Mouse (Mus musculus) testis, adult 2 months (tissue): ENCODE data around the gene Tubb2a. TPM values are rescaled to one million over a fixed set of nuclear protein-coding genes. Genes with fewer than 3 reads are reported as not detected.
A peak's percentile ranks its signal among the peaks of the same experiment; 100 is the strongest.

ENCODE experiments used
- H3K27ac ChIP-seq: fragments of 200-500 bp; 2 replicates; pipeline ENCODE4 v1.5.1; 2012; ENCODE audit warnings: low read depth, low read length; ENCODE audit not compliant: control insufficient read depth, insufficient read depth
- H3K27me3 ChIP-seq: fragments of 200-500 bp; 2 replicates; pipeline ENCODE4 v1.6.1; 2012; ENCODE audit warnings: mild to moderate bottlenecking, low read length, moderate library complexity; ENCODE audit not compliant: control insufficient read depth, insufficient read depth
- H3K36me3 ChIP-seq: fragments of 200-500 bp; 2 replicates; pipeline ENCODE4 v1.6.1; 2012; ENCODE audit warnings: mild to moderate bottlenecking, low read length; ENCODE audit not compliant: control insufficient read depth, insufficient read depth
- H3K4me1 ChIP-seq: fragments of 200-500 bp; 2 replicates; pipeline ENCODE4 v1.6.1; 2012; ENCODE audit warnings: low read length; ENCODE audit not compliant: control insufficient read depth, insufficient read depth
- H3K4me3 ChIP-seq: fragments of 200-500 bp; 2 replicates; pipeline ENCODE4 v1.5.1; 2012; ENCODE audit warnings: low read depth, mild to moderate bottlenecking, low read length, moderate library complexity, mixed read lengths; ENCODE audit not compliant: control insufficient read depth
- CTCF ChIP-seq: fragments of 200-500 bp; IDR thresholded peaks from 2 replicates; pipeline ENCODE4 v1.5.1; 2012; ENCODE audit warnings: low read depth, mild to moderate bottlenecking, inconsistent platforms, low read length, moderate library complexity; ENCODE audit not compliant: control insufficient read depth, insufficient read depth, insufficient replicate concordance
- POLR2A ChIP-seq: fragments of 200-500 bp; IDR thresholded peaks from 2 replicates; pipeline ENCODE4 v1.6.1; 2012; ENCODE audit warnings: low read depth, mild to moderate bottlenecking, inconsistent platforms, low read length, moderate library complexity; ENCODE audit not compliant: control insufficient read depth
- polyA plus RNA-seq: library from polyadenylated mRNA; depleted of rRNA; stranded (reverse); fragments of >200 nt; gene quantifications from 2 replicates; pipeline ENCODE4 v1.2.3, GENCODE M21; 2012

The Tubb2a gene
- polyA plus RNA-seq, 1 experiment, result 36.0 TPM

- no peak overlapping the region for H3K4me3 ChIP-seq
- no peaks in the 10 kb centered on the region for H3K36me3 ChIP-seq
- no peak overlapping the region for H3K27ac ChIP-seq
- no peaks in the 10 kb centered on the region for H3K27me3 ChIP-seq
- TF ChIP-seq POLR2A (no peak), CTCF (no peak)
- H3K4me1 ChIP-seq, result no peaks in the 10 kb centered on the region
These were observed 32.1 kb downstream of the Tubb2a start for GRCm38 (mm10) chr13:34045511-34046249.

- no peak for TF ChIP-seq CTCF
- no peak for TF ChIP-seq POLR2A
- Histone ChIP-seq H3K27me3 (no peaks in the 10 kb centered on the region), H3K27ac (no peak overlapping the region), H3K36me3 (no peaks in the 10 kb centered on the region), H3K4me3 (no peak overlapping the region), H3K4me1 (no peaks in the 10 kb centered on the region)
These were observed 34.0 kb downstream of the Tubb2a start for GRCm38 (mm10) chr13:34043716-34044393.

- Histone ChIP-seq H3K4me3 (no peak overlapping the region), H3K4me1 (peaks cover 8% of the 10 kb centered on the region), H3K27me3 (no peaks in the 10 kb centered on the region), H3K27ac (no peak overlapping the region), H3K36me3 (no peaks in the 10 kb centered on the region)
- TF ChIP-seq POLR2A, result no peak
- TF ChIP-seq CTCF, result no peak
These were observed 37.7 kb downstream of the Tubb2a start for GRCm38 (mm10) chr13:34040091-34040490.

GRCm38 (mm10) chr13:34038901-34039341 lies 38.9 kb downstream of the Tubb2a start:
- Histone ChIP-seq H3K36me3 (no peaks in the 10 kb centered on the region), H3K4me3 (peak overlapping the region; percentile 10; the same call in 1 of the 2 replicates), H3K4me1 (peaks cover 8% of the 10 kb centered on the region), H3K27me3 (no peaks in the 10 kb centered on the region), H3K27ac (no peak overlapping the region)
- TF ChIP-seq CTCF, result no peak
- no peak for TF ChIP-seq POLR2A

- Histone ChIP-seq H3K4me1 (peaks cover 8% of the 10 kb centered on the region), H3K4me3 (peak overlapping the region; percentile 85), H3K27me3 (no peaks in the 10 kb centered on the region), H3K36me3 (no peaks in the 10 kb centered on the region), H3K27ac (peak overlapping the region; percentile 83)
- TF ChIP-seq POLR2A (no peak), CTCF (no peak)
These were observed 39.8 kb downstream of the Tubb2a start for GRCm38 (mm10) chr13:34038056-34038432.

GRCm38 (mm10) chr13:34037172-34038055 lies 40.4 kb downstream of the Tubb2a start, which contains the start of gene Bphl:
Gene Bphl (plus strand): TSS chr13:34037597.
- TF ChIP-seq POLR2A (peak; percentile 97), CTCF (0 out of 2 replicates have a peak, but pooled peaks have one; percentile 11)
- no peaks in the 10 kb centered on the region for H3K27me3 ChIP-seq
- H3K36me3 ChIP-seq, result no peaks in the 10 kb centered on the region
- H3K4me3 ChIP-seq, result peak within 1 kb of the TSS; percentile 85
- H3K27ac ChIP-seq, result peak within 1 kb of the TSS; percentile 83
- H3K4me1 ChIP-seq, result peaks cover 8% of the 10 kb centered on the region
